Mouse (Mus musculus) forebrain, embryonic 13.5 days (tissue): ENCODE results near the gene Zwint. TPM values are rescaled to one million over a fixed set of nuclear protein-coding genes. Genes with fewer than 3 reads are reported as not detected.

Source experiments
- ATAC-seq: fragments of 200-750 bp; cut with Nextera tagmentation; 2 replicates; pipeline ENCODE4 v1.8.0; 2017
- H3K27ac ChIP-seq: fragments of 300-500 bp; sonication (generic); 2 replicates; pipeline ENCODE4 v1.5.1; 2015; ENCODE audit warnings: inconsistent platforms, mild to moderate bottlenecking, moderate library complexity
- H3K27me3 ChIP-seq: fragments of 300-500 bp; sonication (generic); 2 replicates; pipeline ENCODE4 v1.6.1; 2015; ENCODE audit warnings: mild to moderate bottlenecking, inconsistent platforms
- H3K36me3 ChIP-seq: fragments of 300-500 bp; sonication (generic); 2 replicates; pipeline ENCODE4 v1.6.1; 2015; ENCODE audit warnings: mild to moderate bottlenecking, inconsistent platforms; ENCODE audit not compliant: poor library complexity, severe bottlenecking
- H3K4me1 ChIP-seq: fragments of 300-500 bp; sonication (generic); 2 replicates; pipeline ENCODE4 v1.6.1; 2015; ENCODE audit warnings: inconsistent platforms
- H3K4me2 ChIP-seq: fragments of 300-500 bp; sonication (generic); 2 replicates; pipeline ENCODE4 v1.6.1; 2015; ENCODE audit warnings: inconsistent platforms, mild to moderate bottlenecking, moderate library complexity
- H3K4me3 ChIP-seq: fragments of 300-500 bp; sonication (generic); 2 replicates; pipeline ENCODE4 v1.5.1; 2015; ENCODE audit warnings: mild to moderate bottlenecking, inconsistent platforms
- H3K9ac ChIP-seq: fragments of 300-500 bp; sonication (generic); 2 replicates; pipeline ENCODE4 v1.6.1; 2015; ENCODE audit warnings: mild to moderate bottlenecking, inconsistent platforms
- H3K9me3 ChIP-seq: fragments of 300-500 bp; sonication (generic); replicated peaks from 2 replicates; pipeline ENCODE4 v1.6.1; 2016; ENCODE audit warnings: inconsistent platforms
- WGBS: fragments of 180-500 bp; shearing (Covaris S2); methylation state at CpG from one replicate; pipeline ENCODE4 v1.1.7; 2015; 5-methylcytosine and 5-hydroxymethylcytosine counted together
- polyA plus RNA-seq: library from polyadenylated mRNA; unstranded; fragments of >200 nt; fragmentation: Nextera tagmentation; extraction: Ambion mirVana; gene quantifications from 2 replicates; pipeline ENCODE4 v1.2.1, GENCODE M21; 2015

Zwint gene
- polyA plus RNA-seq, 1 experiment from 2014 or later = 472 TPM

GRCm38 (mm10) chr10:72669086-72669485 is 14.4 kb downstream of the Zwint start:
- no peak for ATAC-seq
- Histone ChIP-seq H3K27ac (no peak overlapping the region), H3K9ac (no peak overlapping the region), H3K4me1 (no peaks in the 10 kb centered on the region), H3K4me2 (no peak overlapping the region), H3K4me3 (no peak overlapping the region), H3K36me3 (peaks cover 52% of the 10 kb centered on the region), H3K9me3 (no peaks in the 10 kb centered on the region), H3K27me3 (no peaks in the 10 kb centered on the region)
- WGBS = 96% methylated on average over 1 of the region's 1 CpGs

DNA sequence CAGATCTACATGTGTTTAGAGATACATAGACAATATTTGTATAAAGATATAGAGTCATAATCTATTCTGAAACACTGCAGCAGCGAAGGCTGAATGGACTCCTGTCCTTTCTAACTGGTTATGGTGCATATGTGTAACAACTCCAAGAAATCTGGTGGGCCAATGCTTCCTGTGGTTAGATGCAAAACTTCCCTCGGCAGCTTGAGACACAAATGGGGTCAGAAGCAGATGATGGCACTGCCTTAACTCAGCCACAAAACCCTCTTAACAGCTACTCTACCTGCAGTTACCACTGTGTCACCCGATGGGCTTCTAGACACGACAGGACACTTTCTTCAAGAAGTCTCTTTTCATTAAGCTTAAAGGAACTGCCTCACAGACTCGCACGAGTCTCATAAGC is 21.3 kb downstream of the Zwint start:
- no peak overlapping the region for H3K27ac ChIP-seq
- H3K4me3 ChIP-seq = no peak overlapping the region
- 94% methylated on average over 6 of the region's 6 CpGs for WGBS

DNA sequence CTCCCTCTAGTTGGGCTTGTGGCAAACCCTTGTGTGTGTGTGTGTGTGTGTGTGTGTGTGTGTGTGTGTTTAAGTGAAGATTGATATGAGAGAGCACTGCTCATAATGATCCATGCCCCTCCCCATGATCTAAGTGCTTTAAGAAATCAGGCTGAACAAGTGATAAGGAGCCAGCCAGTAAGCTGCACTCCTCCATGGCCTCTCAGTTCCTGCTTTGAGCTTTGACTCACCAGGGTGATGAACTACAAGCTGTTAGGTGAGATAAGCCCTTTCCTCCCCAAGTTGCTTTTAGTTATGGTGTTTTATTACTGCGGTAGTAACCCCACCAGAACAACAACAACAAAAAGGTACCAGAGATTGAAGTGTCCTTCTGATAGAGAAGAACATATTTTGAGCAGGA is 21.9 kb downstream of the Zwint start:
- Histone ChIP-seq H3K27me3 (no peaks in the 10 kb centered on the region), H3K4me1 (no peaks in the 10 kb centered on the region), H3K9ac (no peak overlapping the region), H3K9me3 (no peaks in the 10 kb centered on the region), H3K4me2 (no peak overlapping the region), H3K36me3 (peaks cover 11% of the 10 kb centered on the region), H3K4me3 (no peak overlapping the region), H3K27ac (no peak overlapping the region)
- no peak for ATAC-seq
- WGBS = 94% methylated on average over 1 of the region's 1 CpGs

More for the DNA sequence above, 21.3 kb downstream of the Zwint start:
- H3K36me3 ChIP-seq = peaks cover 13% of the 10 kb centered on the region
- H3K4me2 ChIP-seq = no peak overlapping the region
- H3K27me3 ChIP-seq = no peaks in the 10 kb centered on the region
- no peaks in the 10 kb centered on the region for H3K9me3 ChIP-seq
- no peak for ATAC-seq
- H3K9ac ChIP-seq = no peak overlapping the region
- H3K4me1 ChIP-seq = no peaks in the 10 kb centered on the region

GRCm38 (mm10) chr10:72679086-72679485 is 24.4 kb downstream of the Zwint start:
- H3K9ac ChIP-seq = no peak overlapping the region
- WGBS = 85% methylated on average over 4 of the region's 4 CpGs
- H3K27ac ChIP-seq = no peak overlapping the region
- H3K4me1 ChIP-seq = no peaks in the 10 kb centered on the region
- no peaks in the 10 kb centered on the region for H3K9me3 ChIP-seq
- no peak overlapping the region for H3K4me3 ChIP-seq
- no peaks in the 10 kb centered on the region for H3K27me3 ChIP-seq
- no peak overlapping the region for H3K4me2 ChIP-seq
- ATAC-seq = no peak
- H3K36me3 ChIP-seq = peaks cover 8% of the 10 kb centered on the region

DNA sequence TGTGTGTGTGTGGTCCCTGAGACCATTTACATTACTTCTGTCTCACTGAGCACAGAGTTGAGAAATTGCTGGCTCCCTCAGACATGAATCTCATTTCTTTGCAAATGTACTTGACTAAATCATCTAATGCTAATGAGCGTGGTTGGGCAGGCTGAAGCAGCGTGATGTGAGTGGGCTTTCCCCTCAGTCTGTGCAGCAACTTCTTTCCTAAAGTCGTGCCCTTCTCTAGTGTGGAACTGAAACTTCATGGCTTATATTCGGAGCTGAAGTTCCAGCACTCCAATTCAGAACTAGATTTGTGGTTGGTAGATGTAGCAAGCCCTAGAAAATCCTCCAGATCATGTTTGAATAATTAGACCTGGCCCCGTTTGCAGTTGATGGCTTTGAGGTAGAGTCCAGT is 46.4 kb downstream of the Zwint start:
- Histone ChIP-seq H3K9ac (no peak overlapping the region), H3K4me2 (no peak overlapping the region), H3K36me3 (no peaks in the 10 kb centered on the region), H3K27me3 (no peaks in the 10 kb centered on the region), H3K9me3 (no peaks in the 10 kb centered on the region), H3K4me3 (no peak overlapping the region), H3K27ac (no peak overlapping the region), H3K4me1 (no peaks in the 10 kb centered on the region)
- ATAC-seq = no peak
- 86% methylated on average over 5 of the region's 5 CpGs for WGBS

DNA sequence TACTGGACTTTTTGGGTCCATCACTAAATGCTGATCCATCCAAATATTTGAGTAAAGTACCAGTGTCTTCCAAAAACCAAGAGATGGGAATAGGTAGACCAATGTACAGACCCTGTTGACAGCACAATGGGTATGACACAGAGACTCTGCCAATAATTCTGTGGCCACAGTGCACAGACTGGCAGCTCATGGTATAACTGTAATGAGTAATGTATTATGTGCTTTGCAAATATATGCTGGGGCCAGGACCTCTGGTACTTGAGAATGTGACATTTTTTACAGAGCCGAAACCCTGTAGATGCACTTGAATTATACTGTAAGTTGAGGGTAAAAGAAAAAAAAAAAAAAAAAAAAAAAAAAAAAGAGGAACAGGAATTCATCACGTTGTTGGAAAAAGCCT is 59.1 kb downstream of the Zwint start:
- no peaks in the 10 kb centered on the region for H3K9me3 ChIP-seq
- peak; percentile 50; the same call in 1 of the 2 replicates for ATAC-seq
- H3K27me3 ChIP-seq = no peaks in the 10 kb centered on the region
- no peak overlapping the region for H3K27ac ChIP-seq
- H3K4me2 ChIP-seq = no peak overlapping the region
- H3K4me1 ChIP-seq = no peaks in the 10 kb centered on the region
- no peaks in the 10 kb centered on the region for H3K36me3 ChIP-seq
- no peak overlapping the region for H3K4me3 ChIP-seq
- no peak overlapping the region for H3K9ac ChIP-seq
- 66% methylated on average over 2 of the region's 2 CpGs for WGBS
